Mouse (Mus musculus) limb, embryonic 13.5 days (tissue): ENCODE data around the gene Sin3b. TPM values are rescaled to one million over a fixed set of nuclear protein-coding genes. Genes with fewer than 3 reads are reported as not detected.
A peak's percentile ranks its signal among the peaks of the same experiment; 100 is the strongest.

Experiments used
- ATAC-seq: fragments of 200-750 bp; cut with Nextera tagmentation; 2 replicates; pipeline ENCODE4 v1.8.0; 2017; ENCODE audit warnings: low read depth, moderate number of reproducible peaks, moderate TSS enrichment; ENCODE audit not compliant: low FRiP score
- H3K27ac ChIP-seq: fragments of 300-500 bp; sonication (generic); 2 replicates; pipeline ENCODE4 v1.5.1; 2015; ENCODE audit warnings: inconsistent platforms, mild to moderate bottlenecking, moderate library complexity
- H3K27me3 ChIP-seq: fragments of 300-500 bp; sonication (generic); 2 replicates; pipeline ENCODE4 v1.6.1; 2015; ENCODE audit warnings: mild to moderate bottlenecking, inconsistent platforms
- H3K36me3 ChIP-seq: fragments of 300-500 bp; sonication (generic); 2 replicates; pipeline ENCODE4 v1.6.1; 2015; ENCODE audit warnings: inconsistent platforms, mild to moderate bottlenecking, moderate library complexity
- H3K4me1 ChIP-seq: fragments of 300-500 bp; sonication (generic); 2 replicates; pipeline ENCODE4 v1.6.1; 2015; ENCODE audit warnings: inconsistent platforms
- H3K4me2 ChIP-seq: fragments of 300-500 bp; sonication (generic); replicated peaks from 2 replicates; pipeline ENCODE4 v1.6.1; 2015; ENCODE audit warnings: inconsistent platforms, mild to moderate bottlenecking, moderate library complexity
- H3K4me3 ChIP-seq: fragments of 300-500 bp; sonication (generic); 2 replicates; pipeline ENCODE4 v1.5.1; 2015; ENCODE audit warnings: moderate library complexity, mild to moderate bottlenecking, inconsistent platforms
- H3K9ac ChIP-seq: fragments of 300-500 bp; sonication (generic); 2 replicates; pipeline ENCODE4 v1.6.1; 2015; ENCODE audit warnings: mild to moderate bottlenecking, inconsistent platforms
- H3K9me3 ChIP-seq: fragments of 300-500 bp; sonication (generic); 2 replicates; pipeline ENCODE4 v1.6.1; 2016; ENCODE audit warnings: inconsistent platforms
- WGBS: fragments of 180-500 bp; shearing (Covaris S2); methylation state at CpG from one replicate; pipeline ENCODE4 v1.1.7; 2015; 5-methylcytosine and 5-hydroxymethylcytosine counted together
- polyA plus RNA-seq: library from polyadenylated mRNA; unstranded; fragments of >200 nt; fragmentation: Nextera tagmentation; extraction: Ambion mirVana; gene quantifications from 2 replicates; pipeline ENCODE4 v1.2.1, GENCODE M21; 2015

Sin3b gene
- polyA plus RNA-seq, 1 experiment from 2014 or later: 180 TPM

GRCm38 (mm10) chr8:72720541-72720940, 2.5 kb upstream of the Sin3b start:
- no peak overlapping the region for H3K27ac ChIP-seq
- 21% methylated on average over 1 of the region's 1 CpGs for WGBS

GRCm38 (mm10) chr8:72723651-72724001, 541 bp downstream of the Sin3b start:
- H3K27ac ChIP-seq: no peak overlapping the region
- no peaks in the 10 kb centered on the region for H3K27me3 ChIP-seq

More at GRCm38 (mm10) chr8:72720541-72720940, 2.5 kb upstream of the Sin3b start:
- Histone ChIP-seq H3K4me3 (no peak overlapping the region), H3K36me3 (peaks cover 12% of the 10 kb centered on the region), H3K9me3 (no peaks in the 10 kb centered on the region), H3K4me2 (no peak overlapping the region), H3K27me3 (no peaks in the 10 kb centered on the region), H3K9ac (no peak overlapping the region), H3K4me1 (peaks cover 12% of the 10 kb centered on the region)
- ATAC-seq: no peak

GRCm38 (mm10) chr8:72728636-72729035, 5.6 kb downstream of the Sin3b start:
- 92% methylated on average over 1 of the region's 1 CpGs for WGBS
- H3K36me3 ChIP-seq: peaks cover 91% of the 10 kb centered on the region
- ATAC-seq: no peak

More at GRCm38 (mm10) chr8:72723651-72724001, 541 bp downstream of the Sin3b start:
- Histone ChIP-seq H3K4me3 (peak overlapping the region; percentile 92), H3K9me3 (no peaks in the 10 kb centered on the region), H3K9ac (peak overlapping the region; percentile 98), H3K4me1 (peaks cover 12% of the 10 kb centered on the region), H3K36me3 (peaks cover 43% of the 10 kb centered on the region), H3K4me2 (peak overlapping the region; percentile 97)
- WGBS: under 1% methylated on average over 30 of the region's 30 CpGs
- peak; percentile 6; the same call in 1 of the 2 replicates for ATAC-seq

GRCm38 (mm10) chr8:72735001-72735400, 11.9 kb downstream of the Sin3b start:
- peaks cover 97% of the 10 kb centered on the region for H3K36me3 ChIP-seq
- 88% methylated on average over 5 of the region's 5 CpGs for WGBS
- no peak overlapping the region for H3K9ac ChIP-seq
- no peaks in the 10 kb centered on the region for H3K9me3 ChIP-seq
- H3K4me1 ChIP-seq: peaks cover 4% of the 10 kb centered on the region; the same call in 1 of the 2 replicates
- H3K4me3 ChIP-seq: no peak overlapping the region
- no peak for ATAC-seq
- no peaks in the 10 kb centered on the region for H3K27me3 ChIP-seq
- H3K27ac ChIP-seq: no peak overlapping the region
- H3K4me2 ChIP-seq: no peak overlapping the region

More at GRCm38 (mm10) chr8:72728636-72729035, 5.6 kb downstream of the Sin3b start:
- Histone ChIP-seq H3K9ac (no peak overlapping the region), H3K4me2 (no peak overlapping the region), H3K27me3 (no peaks in the 10 kb centered on the region), H3K4me1 (peaks cover 12% of the 10 kb centered on the region), H3K9me3 (no peaks in the 10 kb centered on the region), H3K27ac (no peak overlapping the region), H3K4me3 (no peak overlapping the region)

GRCm38 (mm10) chr8:72736868-72737267, 13.8 kb downstream of the Sin3b start:
- ATAC-seq: no peak
- Histone ChIP-seq H3K27ac (no peak overlapping the region), H3K4me1 (peaks cover 4% of the 10 kb centered on the region; the same call in 1 of the 2 replicates), H3K36me3 (peaks cover 96% of the 10 kb centered on the region), H3K9ac (no peak overlapping the region), H3K9me3 (no peaks in the 10 kb centered on the region), H3K27me3 (no peaks in the 10 kb centered on the region), H3K4me2 (no peak overlapping the region), H3K4me3 (no peak overlapping the region)

- Histone ChIP-seq H3K4me2 (no peak overlapping the region), H3K27ac (no peak overlapping the region), H3K36me3 (peaks cover 100% of the 10 kb centered on the region), H3K9ac (no peak overlapping the region), H3K27me3 (no peaks in the 10 kb centered on the region), H3K9me3 (no peaks in the 10 kb centered on the region), H3K4me1 (no peaks in the 10 kb centered on the region), H3K4me3 (no peak overlapping the region)
- 0 out of 2 replicates have a peak, but pooled peaks have one; percentile 20 for ATAC-seq
- WGBS: 34% methylated on average over 5 of the region's 5 CpGs
Measured at GRCm38 (mm10) chr8:72746061-72746460, 23.0 kb downstream of the Sin3b start.

- peaks cover 98% of the 10 kb centered on the region for H3K36me3 ChIP-seq
- no peak overlapping the region for H3K9ac ChIP-seq
- 92% methylated on average over 26 of the region's 26 CpGs for WGBS
- H3K4me3 ChIP-seq: no peak overlapping the region
- no peak overlapping the region for H3K27ac ChIP-seq
- no peaks in the 10 kb centered on the region for H3K4me1 ChIP-seq
- ATAC-seq: no peak
- no peak overlapping the region for H3K4me2 ChIP-seq
- no peaks in the 10 kb centered on the region for H3K9me3 ChIP-seq
- no peaks in the 10 kb centered on the region for H3K27me3 ChIP-seq
Measured at GRCm38 (mm10) chr8:72749846-72750245, 26.8 kb downstream of the Sin3b start.

GRCm38 (mm10) chr8:72750266-72750665, 27.2 kb downstream of the Sin3b start:
- Histone ChIP-seq H3K27ac (no peak overlapping the region), H3K36me3 (peaks cover 95% of the 10 kb centered on the region), H3K9ac (no peak overlapping the region), H3K4me3 (no peak overlapping the region), H3K27me3 (no peaks in the 10 kb centered on the region), H3K4me2 (no peak overlapping the region), H3K4me1 (no peaks in the 10 kb centered on the region), H3K9me3 (no peaks in the 10 kb centered on the region)
- WGBS: 94% methylated on average over 6 of the region's 6 CpGs
- no peak for ATAC-seq

- no peak overlapping the region for H3K4me3 ChIP-seq
- no peak overlapping the region for H3K9ac ChIP-seq
- no peak for ATAC-seq
- H3K27me3 ChIP-seq: no peaks in the 10 kb centered on the region
- H3K4me2 ChIP-seq: no peak overlapping the region
- WGBS: 85% methylated on average over 3 of the region's 3 CpGs
- no peaks in the 10 kb centered on the region for H3K9me3 ChIP-seq
- H3K36me3 ChIP-seq: peaks cover 95% of the 10 kb centered on the region
- H3K27ac ChIP-seq: no peak overlapping the region
- no peaks in the 10 kb centered on the region for H3K4me1 ChIP-seq
Measured at GRCm38 (mm10) chr8:72751126-72751525, 28.0 kb downstream of the Sin3b start.

GRCm38 (mm10) chr8:72752289-72752688, 29.2 kb downstream of the Sin3b start:
- H3K27ac ChIP-seq: no peak overlapping the region

GRCm38 (mm10) chr8:72753165-72753564, 30.1 kb downstream of the Sin3b start:
- no peak overlapping the region for H3K9ac ChIP-seq
- no peak overlapping the region for H3K4me2 ChIP-seq
- H3K4me1 ChIP-seq: no peaks in the 10 kb centered on the region
- no peaks in the 10 kb centered on the region for H3K27me3 ChIP-seq
- no peaks in the 10 kb centered on the region for H3K9me3 ChIP-seq
- 95% methylated on average over 9 of the region's 9 CpGs for WGBS
- no peak for ATAC-seq
- peaks cover 95% of the 10 kb centered on the region for H3K36me3 ChIP-seq
- no peak overlapping the region for H3K4me3 ChIP-seq
- H3K27ac ChIP-seq: no peak overlapping the region

More at GRCm38 (mm10) chr8:72752289-72752688, 29.2 kb downstream of the Sin3b start:
- Histone ChIP-seq H3K4me3 (no peak overlapping the region), H3K4me2 (no peak overlapping the region), H3K9me3 (no peaks in the 10 kb centered on the region), H3K4me1 (no peaks in the 10 kb centered on the region), H3K27me3 (no peaks in the 10 kb centered on the region), H3K36me3 (peaks cover 95% of the 10 kb centered on the region), H3K9ac (no peak overlapping the region)
- 95% methylated on average over 3 of the region's 3 CpGs for WGBS
- no peak for ATAC-seq

GRCm38 (mm10) chr8:72753781-72754180, 30.7 kb downstream of the Sin3b start:
- H3K4me2 ChIP-seq: no peak overlapping the region
- no peak overlapping the region for H3K4me3 ChIP-seq
- H3K36me3 ChIP-seq: peaks cover 95% of the 10 kb centered on the region
- H3K27me3 ChIP-seq: no peaks in the 10 kb centered on the region
- H3K27ac ChIP-seq: no peak overlapping the region
- WGBS: 92% methylated on average over 2 of the region's 2 CpGs
- ATAC-seq: no peak
- H3K9me3 ChIP-seq: no peaks in the 10 kb centered on the region
- H3K9ac ChIP-seq: no peak overlapping the region
- H3K4me1 ChIP-seq: no peaks in the 10 kb centered on the region

GRCm38 (mm10) chr8:72756031-72756430, 32.9 kb downstream of the Sin3b start:
- Histone ChIP-seq H3K4me3 (no peak overlapping the region), H3K9me3 (no peaks in the 10 kb centered on the region), H3K9ac (no peak overlapping the region), H3K27me3 (no peaks in the 10 kb centered on the region), H3K4me1 (no peaks in the 10 kb centered on the region), H3K27ac (no peak overlapping the region), H3K4me2 (no peak overlapping the region), H3K36me3 (peaks cover 87% of the 10 kb centered on the region)
- WGBS: 97% methylated on average over 2 of the region's 2 CpGs
- ATAC-seq: no peak
